Mouse (Mus musculus) adrenal gland, postnatal 0 days (tissue): ENCODE measurements around the gene Mettl6. TPM values are rescaled to one million over a fixed set of nuclear protein-coding genes. Genes with fewer than 3 reads are reported as not detected.

Source experiments
- polyA plus RNA-seq: library from polyadenylated mRNA; unstranded; fragments of >200 nt; fragmentation: Nextera tagmentation; extraction: Ambion mirVana; gene quantifications from 2 replicates; pipeline ENCODE4 v1.2.1, GENCODE M21; 2015

Mettl6 gene
- 50.2 and 56.8 TPM in 2 replicates for polyA plus RNA-seq

GRCm38 (mm10) chr14:31494975-31495455, at the start of gene Mettl6:
Gene Mettl6 (minus strand): TSS chr14:31495040.

GRCm38 (mm10) chr14:31494349-31494974, 378 bp downstream of the Mettl6 start, which contains the start of gene Eaf1:
Gene Eaf1 (plus strand): TSS chr14:31494399.

GRCm38 (mm10) chr14:31435930-31436693, 58.7 kb downstream of the Mettl6 start, which contains the start of gene Sh3bp5:
Gene Sh3bp5 (minus strand): TSS chr14:31436078.

Other genes starting within 250 kb of the Mettl6 start
- gene Phf7, start 243.7 kb downstream of the Mettl6 start, polyA plus RNA-seq = 14.6 and 16.4 TPM in 2 replicates
- 34.6 and 44.1 TPM in 2 replicates for gene Bap1, start 243.6 kb downstream of the Mettl6 start, polyA plus RNA-seq
- 2.4 and 3.7 TPM in 2 replicates for gene Dnah1, start 171.1 kb downstream of the Mettl6 start, polyA plus RNA-seq
- gene Capn7, start 158.4 kb downstream of the Mettl6 start, polyA plus RNA-seq = 28.5 and 34.7 TPM in 2 replicates
- gene Sh3bp5, start 59.0 kb downstream of the Mettl6 start, polyA plus RNA-seq = 31.4 and 55.7 TPM in 2 replicates
- 8.7 and 12.8 TPM in 2 replicates for gene Eaf1, start 641 bp downstream of the Mettl6 start, polyA plus RNA-seq
- 0.19 and 0.28 TPM in 2 replicates for gene Colq, start 96.3 kb upstream of the Mettl6 start, polyA plus RNA-seq
- gene Gm49387, start 145.8 kb upstream of the Mettl6 start, polyA plus RNA-seq = 1.7 and 4.4 TPM in 2 replicates
- gene Btd, start 146.0 kb upstream of the Mettl6 start, polyA plus RNA-seq = 44.6 and 69.2 TPM in 2 replicates
- gene Hacl1, start 146.2 kb upstream of the Mettl6 start, polyA plus RNA-seq = 48.8 and 87.4 TPM in 2 replicates